Mouse (Mus musculus): ENCODE measurements at regions not wholly inside any gene's neighbourhood (a gene's known extent, or its start where the extent isn't known, plus 50 kb on each side); places are given as distances from the start of the nearest gene placed in this dataset.

DNA sequence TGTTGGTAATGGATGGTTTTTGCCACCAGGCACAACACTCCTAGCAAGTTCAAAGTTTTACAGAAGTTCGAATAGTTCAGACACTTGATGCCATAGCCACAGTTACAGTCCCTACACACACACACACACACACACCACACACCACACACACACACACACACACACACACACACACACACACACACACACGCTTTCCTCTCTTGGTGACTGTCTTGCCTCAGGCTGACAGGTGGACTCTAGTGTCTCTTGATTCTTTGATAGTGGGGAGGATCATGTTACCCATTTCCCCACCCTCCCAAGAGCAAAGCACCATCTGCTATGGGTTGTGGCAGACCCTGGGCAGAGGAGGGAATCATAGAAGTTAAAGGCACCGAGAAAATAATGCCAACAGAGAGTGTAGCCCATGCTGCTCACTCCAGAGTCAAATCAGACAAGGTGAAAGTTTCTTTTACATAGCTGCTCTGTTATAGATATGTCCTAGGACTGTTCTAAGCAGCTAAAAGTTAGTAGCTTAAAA is 75.9 kb downstream of the Klhl25 start:
- no peaks in the 10 kb centered on the region for H3K27me3 ChIP-seq (ENCODE audit: control insufficient read depth, insufficient read depth, low read depth, low read length)
- H3K36me3 ChIP-seq (ENCODE audit: control insufficient read depth, insufficient read depth, low read length): no peaks in the 10 kb centered on the region
- no peak for ATAC-seq
- no peak overlapping the region for H3K27ac ChIP-seq (ENCODE audit: low read length)
- H3K4me3 ChIP-seq (ENCODE audit: low read depth, low read length): no peak overlapping the region
- 71% methylated on average over 3 of the region's 3 CpGs for WGBS
- no peaks in the 10 kb centered on the region for H3K4me1 ChIP-seq (ENCODE audit: control insufficient read depth, insufficient read depth, low read length)
- H3K9ac ChIP-seq (ENCODE audit: low read depth, low read length): no peak overlapping the region
- no peaks in the 10 kb centered on the region for H3K9me3 ChIP-seq (replicated peaks; ENCODE audit: control insufficient read depth, low read length, poor library complexity, severe bottlenecking)
- no peak overlapping the region for H3K4me2 ChIP-seq (ENCODE audit: low read length)

GRCm38 (mm10) chr7:75927537-75927936 is 79.4 kb downstream of the Klhl25 start:
- H3K27ac ChIP-seq (ENCODE audit: low read length): no peak overlapping the region
- H3K9me3 ChIP-seq (replicated peaks; ENCODE audit: control insufficient read depth, low read length, poor library complexity, severe bottlenecking): no peaks in the 10 kb centered on the region
- no peaks in the 10 kb centered on the region for H3K4me1 ChIP-seq (ENCODE audit: control insufficient read depth, insufficient read depth, low read length)
- ATAC-seq: peak; percentile 86
- H3K4me3 ChIP-seq (ENCODE audit: low read depth, low read length): no peak overlapping the region
- H3K36me3 ChIP-seq (ENCODE audit: control insufficient read depth, insufficient read depth, low read length): no peaks in the 10 kb centered on the region
- 24% methylated on average over 4 of the region's 4 CpGs for WGBS
- H3K27me3 ChIP-seq (ENCODE audit: control insufficient read depth, insufficient read depth, low read depth, low read length): no peaks in the 10 kb centered on the region
- H3K4me2 ChIP-seq (ENCODE audit: low read length): no peak overlapping the region
- no peak overlapping the region for H3K9ac ChIP-seq (ENCODE audit: low read depth, low read length)

DNA sequence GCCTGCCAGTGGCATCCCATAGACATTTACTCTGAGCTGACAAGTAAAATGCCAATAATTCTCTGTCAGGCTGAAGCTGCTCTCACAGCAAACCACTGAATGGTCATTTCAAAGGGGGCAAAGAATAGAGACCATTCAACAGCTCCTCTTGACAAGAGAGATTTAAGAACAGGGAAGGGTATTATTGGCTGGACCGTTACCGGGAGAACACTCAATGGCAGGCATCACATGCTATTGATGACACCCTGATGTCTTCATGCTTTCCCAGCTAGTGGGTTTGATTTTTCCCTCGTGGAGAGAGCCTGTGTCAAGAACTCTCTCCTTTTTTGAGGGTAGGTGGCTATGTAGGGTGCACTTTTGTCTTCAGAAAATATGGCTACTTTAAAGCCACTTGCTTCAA is 95.7 kb downstream of the Klhl25 start:
- no peak overlapping the region for H3K9ac ChIP-seq (ENCODE audit: low read depth, low read length)
- H3K36me3 ChIP-seq (ENCODE audit: control insufficient read depth, insufficient read depth, low read length): no peaks in the 10 kb centered on the region
- no peak for ATAC-seq
- no peaks in the 10 kb centered on the region for H3K9me3 ChIP-seq (replicated peaks; ENCODE audit: control insufficient read depth, low read length, poor library complexity, severe bottlenecking)
- WGBS: 16% methylated on average over 3 of the region's 3 CpGs
- H3K27ac ChIP-seq (ENCODE audit: low read length): no peak overlapping the region
- H3K4me3 ChIP-seq (ENCODE audit: low read depth, low read length): no peak overlapping the region
- no peak overlapping the region for H3K4me2 ChIP-seq (ENCODE audit: low read length)
- no peaks in the 10 kb centered on the region for H3K4me1 ChIP-seq (ENCODE audit: control insufficient read depth, insufficient read depth, low read length)
- no peaks in the 10 kb centered on the region for H3K27me3 ChIP-seq (ENCODE audit: control insufficient read depth, insufficient read depth, low read depth, low read length)

GRCm38 (mm10) chr7:75955671-75956070 is 107.6 kb downstream of the Klhl25 start:
- Histone ChIP-seq H3K27me3 (ENCODE audit: control insufficient read depth, insufficient read depth, low read depth, low read length) (no peaks in the 10 kb centered on the region), H3K36me3 (ENCODE audit: control insufficient read depth, insufficient read depth, low read length) (no peaks in the 10 kb centered on the region), H3K9ac (ENCODE audit: low read depth, low read length) (no peak overlapping the region), H3K4me1 (ENCODE audit: control insufficient read depth, insufficient read depth, low read length) (no peaks in the 10 kb centered on the region), H3K4me3 (ENCODE audit: low read depth, low read length) (no peak overlapping the region), H3K27ac (ENCODE audit: low read length) (no peak overlapping the region), H3K4me2 (ENCODE audit: low read length) (no peak overlapping the region), H3K9me3 (replicated peaks; ENCODE audit: control insufficient read depth, low read length, poor library complexity, severe bottlenecking) (no peaks in the 10 kb centered on the region)
- ATAC-seq: no peak
- 66% methylated on average over 9 of the region's 9 CpGs for WGBS

DNA sequence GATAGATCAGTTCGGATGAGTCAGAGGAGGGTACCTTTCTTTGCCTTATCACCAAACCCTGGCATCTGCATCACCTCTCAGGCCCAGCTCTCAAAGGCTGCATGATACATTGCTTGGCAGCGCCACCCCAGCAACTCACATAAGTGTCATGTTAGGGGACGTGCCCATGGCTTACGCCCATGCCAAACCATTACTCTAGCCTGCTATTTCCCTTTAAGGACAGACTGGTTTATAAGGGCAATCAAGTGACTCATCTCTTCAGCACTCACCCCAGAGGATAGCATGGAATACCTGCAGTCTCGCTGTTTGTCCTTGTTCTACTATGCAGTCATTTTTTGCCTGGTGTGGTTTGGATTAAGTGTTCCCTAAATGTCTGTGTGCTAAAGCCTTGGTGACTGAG is 109.3 kb downstream of the Klhl25 start:
- H3K9me3 ChIP-seq (replicated peaks; ENCODE audit: control insufficient read depth, low read length, poor library complexity, severe bottlenecking): no peaks in the 10 kb centered on the region
- H3K36me3 ChIP-seq (ENCODE audit: control insufficient read depth, insufficient read depth, low read length): no peaks in the 10 kb centered on the region
- H3K9ac ChIP-seq (ENCODE audit: low read depth, low read length): no peak overlapping the region
- H3K4me2 ChIP-seq (ENCODE audit: low read length): no peak overlapping the region
- no peak overlapping the region for H3K4me3 ChIP-seq (ENCODE audit: low read depth, low read length)
- H3K4me1 ChIP-seq (ENCODE audit: control insufficient read depth, insufficient read depth, low read length): no peaks in the 10 kb centered on the region
- H3K27me3 ChIP-seq (ENCODE audit: control insufficient read depth, insufficient read depth, low read depth, low read length): no peaks in the 10 kb centered on the region
- WGBS: 94% methylated on average over 5 of the region's 5 CpGs
- no peak for ATAC-seq
- no peak overlapping the region for H3K27ac ChIP-seq (ENCODE audit: low read length)

DNA sequence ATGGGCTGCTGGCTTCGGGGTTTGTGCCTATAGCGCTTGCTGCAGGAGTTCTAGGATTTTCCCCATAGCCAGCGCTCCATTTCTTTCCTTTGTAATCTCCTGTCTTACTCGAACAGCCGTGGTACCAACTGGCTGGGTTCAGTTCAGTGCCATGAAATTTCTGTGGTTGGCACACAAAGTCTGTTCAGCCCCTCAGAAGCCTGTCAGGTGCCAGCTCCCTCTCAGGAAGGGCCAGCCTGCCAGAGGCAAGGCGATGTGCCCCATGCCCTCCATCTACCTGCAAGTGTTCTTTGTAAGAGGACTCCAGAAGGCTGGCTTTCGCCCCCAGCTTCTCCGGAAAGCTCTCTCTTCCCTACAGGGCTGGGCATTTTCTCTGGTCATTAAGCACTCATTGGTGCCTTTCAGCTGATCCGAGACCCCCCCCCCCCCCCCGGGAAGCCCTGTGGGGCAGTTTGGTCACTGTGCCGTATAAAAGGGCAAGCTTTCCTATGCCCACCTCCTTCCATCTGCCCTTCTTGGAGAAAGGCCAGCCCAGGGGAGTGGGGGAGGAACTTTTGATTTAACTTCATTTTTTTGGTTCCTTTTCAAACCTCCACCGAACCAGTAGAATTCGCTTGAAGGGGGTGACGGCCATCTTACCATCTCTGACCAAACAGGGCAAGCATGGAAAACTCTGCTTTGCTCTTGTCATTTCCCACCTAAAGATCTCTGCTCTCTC is 112.0 kb downstream of the Klhl25 start:
- Histone ChIP-seq H3K27ac (ENCODE audit: low read length) (no peak overlapping the region), H3K4me1 (ENCODE audit: control insufficient read depth, insufficient read depth, low read length) (no peaks in the 10 kb centered on the region), H3K4me3 (ENCODE audit: low read depth, low read length) (no peak overlapping the region), H3K27me3 (ENCODE audit: control insufficient read depth, insufficient read depth, low read depth, low read length) (no peaks in the 10 kb centered on the region), H3K36me3 (ENCODE audit: control insufficient read depth, insufficient read depth, low read length) (no peaks in the 10 kb centered on the region), H3K9ac (ENCODE audit: low read depth, low read length) (no peak overlapping the region), H3K4me2 (ENCODE audit: low read length) (no peak overlapping the region), H3K9me3 (replicated peaks; ENCODE audit: control insufficient read depth, low read length, poor library complexity, severe bottlenecking) (no peaks in the 10 kb centered on the region)
- ATAC-seq: no peak
- 87% methylated on average over 14 of the region's 14 CpGs for WGBS

DNA sequence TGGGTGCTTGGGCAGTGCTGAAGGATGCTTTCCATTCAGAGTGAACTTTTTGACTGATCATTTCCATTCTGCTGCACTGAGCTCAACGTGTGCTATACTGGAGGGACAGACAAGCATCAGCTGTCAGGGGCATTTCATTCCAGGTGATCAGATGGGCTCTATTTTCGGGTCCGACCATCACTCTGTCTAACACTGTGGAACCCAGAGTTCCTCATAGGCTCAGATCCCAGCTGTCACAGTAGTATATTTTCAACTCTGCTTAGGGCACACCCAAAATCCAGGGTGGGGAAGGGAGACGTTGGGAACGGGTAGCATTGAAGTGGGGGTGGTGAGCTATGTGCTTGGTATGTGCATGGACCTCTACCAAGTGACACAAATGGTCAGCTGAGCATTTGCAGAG is 120.1 kb downstream of the Klhl25 start:
- ATAC-seq: no peak
- WGBS: 91% methylated on average over 5 of the region's 5 CpGs

DNA sequence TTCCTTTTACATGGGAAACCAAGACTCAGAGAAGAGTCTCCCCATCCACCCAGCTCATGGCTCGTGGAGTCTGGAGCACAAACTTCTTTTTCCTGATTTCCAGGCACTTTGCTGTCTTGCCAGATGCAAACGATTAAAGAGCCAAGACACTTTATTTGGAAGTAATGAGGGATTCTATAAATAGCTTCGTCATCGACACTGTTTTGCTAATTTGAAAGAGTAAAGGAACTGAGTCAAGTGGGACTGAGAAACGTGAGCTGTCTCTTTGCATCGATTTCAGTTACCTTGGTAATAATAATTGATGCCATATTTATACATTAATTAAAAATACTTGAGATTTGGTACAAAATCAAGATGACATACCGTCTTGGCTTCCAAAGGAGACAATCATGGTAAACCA is 122.8 kb downstream of the Klhl25 start:
- no peak overlapping the region for H3K27ac ChIP-seq (ENCODE audit: low read length)
- no peaks in the 10 kb centered on the region for H3K36me3 ChIP-seq (ENCODE audit: control insufficient read depth, insufficient read depth, low read length)
- WGBS: 79% methylated on average over 7 of the region's 7 CpGs
- no peak overlapping the region for H3K4me2 ChIP-seq (ENCODE audit: low read length)
- H3K4me3 ChIP-seq (ENCODE audit: low read depth, low read length): no peak overlapping the region
- no peak overlapping the region for H3K9ac ChIP-seq (ENCODE audit: low read depth, low read length)
- no peak for ATAC-seq
- no peaks in the 10 kb centered on the region for H3K4me1 ChIP-seq (ENCODE audit: control insufficient read depth, insufficient read depth, low read length)
- no peaks in the 10 kb centered on the region for H3K9me3 ChIP-seq (replicated peaks; ENCODE audit: control insufficient read depth, low read length, poor library complexity, severe bottlenecking)
- H3K27me3 ChIP-seq (ENCODE audit: control insufficient read depth, insufficient read depth, low read depth, low read length): no peaks in the 10 kb centered on the region

More for the DNA sequence above, 120.1 kb downstream of the Klhl25 start:
- H3K36me3 ChIP-seq (ENCODE audit: control insufficient read depth, insufficient read depth, low read length): no peaks in the 10 kb centered on the region
- H3K27me3 ChIP-seq (ENCODE audit: control insufficient read depth, insufficient read depth, low read depth, low read length): no peaks in the 10 kb centered on the region
- no peaks in the 10 kb centered on the region for H3K9me3 ChIP-seq (replicated peaks; ENCODE audit: control insufficient read depth, low read length, poor library complexity, severe bottlenecking)
- H3K27ac ChIP-seq (ENCODE audit: low read length): no peak overlapping the region
- no peak overlapping the region for H3K9ac ChIP-seq (ENCODE audit: low read depth, low read length)
- no peak overlapping the region for H3K4me2 ChIP-seq (ENCODE audit: low read length)
- no peaks in the 10 kb centered on the region for H3K4me1 ChIP-seq (ENCODE audit: control insufficient read depth, insufficient read depth, low read length)
- no peak overlapping the region for H3K4me3 ChIP-seq (ENCODE audit: low read depth, low read length)

GRCm38 (mm10) chr7:75971706-75972105 is 123.6 kb downstream of the Klhl25 start:
- H3K27me3 ChIP-seq (ENCODE audit: control insufficient read depth, insufficient read depth, low read depth, low read length): no peaks in the 10 kb centered on the region
- no peak overlapping the region for H3K9ac ChIP-seq (ENCODE audit: low read depth, low read length)
- no peak overlapping the region for H3K27ac ChIP-seq (ENCODE audit: low read length)
- H3K36me3 ChIP-seq (ENCODE audit: control insufficient read depth, insufficient read depth, low read length): no peaks in the 10 kb centered on the region
- H3K4me3 ChIP-seq (ENCODE audit: low read depth, low read length): no peak overlapping the region
- no peak for ATAC-seq
- 94% methylated on average over 3 of the region's 3 CpGs for WGBS
- H3K9me3 ChIP-seq (replicated peaks; ENCODE audit: control insufficient read depth, low read length, poor library complexity, severe bottlenecking): no peaks in the 10 kb centered on the region
- H3K4me2 ChIP-seq (ENCODE audit: low read length): no peak overlapping the region
- no peaks in the 10 kb centered on the region for H3K4me1 ChIP-seq (ENCODE audit: control insufficient read depth, insufficient read depth, low read length)
